Mouse (Mus musculus) large intestine, adult 2 months (tissue): ENCODE results near the gene Tmigd3. TPM values are rescaled to one million over a fixed set of nuclear protein-coding genes. Genes with fewer than 3 reads are reported as not detected.

ENCODE experiments used
- polyA plus RNA-seq: library from polyadenylated mRNA; depleted of rRNA; stranded (reverse); fragments of >200 nt; gene quantifications from 2 replicates; pipeline ENCODE4 v1.2.3, GENCODE M21; 2012; rRNA removed

Tmigd3 gene
- polyA plus RNA-seq, 1 experiment = 0.51 TPM

Other genes with a start within 250 kb of the Tmigd3 start
- 3.5 and 7.6 TPM in 2 replicates for gene Ddx20, start 183.3 kb upstream of the Tmigd3 start, polyA plus RNA-seq
- 1.9 TPM in 2 replicates for gene Inka2, start 166.3 kb upstream of the Tmigd3 start, polyA plus RNA-seq
- 10.6 and 11.2 TPM in 2 replicates for gene Rap1a, start 69.6 kb upstream of the Tmigd3 start, polyA plus RNA-seq
- 0.35 and 0.40 TPM in 2 replicates for gene Adora3, start within 50 bp of the Tmigd3 start, polyA plus RNA-seq
- 1.3 and 2.7 TPM in 2 replicates for gene I830077J02Rik, start 61.8 kb downstream of the Tmigd3 start, polyA plus RNA-seq
- 38.8 and 42.7 TPM in 2 replicates for gene Wdr77, start 88.5 kb downstream of the Tmigd3 start, polyA plus RNA-seq
- gene Atp5f1, start 89.2 kb downstream of the Tmigd3 start, polyA plus RNA-seq = 176 and 185 TPM in 2 replicates
- 0.38 and 0.60 TPM in 2 replicates for gene Ovgp1, start 102.8 kb downstream of the Tmigd3 start, polyA plus RNA-seq
- not detected in 2 replicates for gene Pifo, start 143.7 kb downstream of the Tmigd3 start, polyA plus RNA-seq
- 0.07 TPM in 1 of 2 replicates, not detected in the other for gene Chil5, start 161.9 kb downstream of the Tmigd3 start, polyA plus RNA-seq
- 0.26 and 1.2 TPM in 2 replicates for gene Chia1, start 242.3 kb downstream of the Tmigd3 start, polyA plus RNA-seq